Mouse (Mus musculus) left cerebral cortex, adult 18-20 months (tissue): ENCODE measurements around the gene Olfr314. TPM values are rescaled to one million over a fixed set of nuclear protein-coding genes. Genes with fewer than 3 reads are reported as not detected.
"Not testable (repeated sequence)": the region's sequence is repeated elsewhere in the genome, so short reads cannot be mapped to it uniquely, and the experiment has no call there.

ENCODE experiments used
- DNase-seq, 2 experiments: peaks; one replicate each; pipeline ENCODE4 v3.0.0; 2021 to 2022; ENCODE audit warnings: low spot score in 2 of 2, mixed read lengths in 1 of 2
- long read RNA-seq, 2 experiments: library from polyadenylated mRNA; stranded (forward); transcript quantifications; one replicate each; pipeline ENCODE4 v2.0.0; 2021
- total RNA-seq, 2 experiments: library from RNA; stranded (reverse); gene quantifications; 2 replicates each; pipeline ENCODE4 v1.2.3; 2021

Gene Olfr314
- total RNA-seq, result not detected
- long read RNA-seq, experiment 1, result 0 reads
- long read RNA-seq, experiment 2, result 0 reads

DNA sequence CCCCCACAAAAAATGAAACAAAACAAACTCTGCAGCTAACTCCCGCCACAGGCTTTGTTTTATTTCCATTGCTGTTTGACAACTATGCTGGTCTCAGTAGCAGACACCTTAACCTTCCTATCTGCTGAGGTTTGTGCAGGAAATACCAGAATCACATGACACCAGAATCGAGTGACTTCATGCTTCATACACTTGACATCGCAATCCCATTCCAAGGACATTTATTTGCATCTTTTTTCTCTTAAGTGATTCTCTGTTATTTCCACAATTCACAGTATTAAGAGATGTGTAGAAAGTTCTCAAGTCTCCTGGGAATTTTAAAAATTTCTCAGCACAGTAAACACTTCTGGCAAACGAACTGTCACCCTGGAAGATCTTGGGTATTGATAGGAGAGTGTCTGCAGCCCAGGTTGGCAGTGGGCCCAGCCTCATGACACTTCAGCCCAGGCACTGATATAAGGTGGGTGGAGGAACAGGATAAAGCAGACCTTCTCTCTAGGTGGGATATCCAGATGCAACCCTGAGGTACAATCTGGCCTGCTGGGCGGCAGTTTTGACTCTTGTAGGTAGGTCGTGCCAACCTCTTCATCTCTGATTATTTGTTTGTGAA is at the start of gene Olfr314:
Gene Olfr314, plus strand, starts transcription at position 473 of the 610 bp plus-strand sequence.
- DNase-seq, result no peak

DNA sequence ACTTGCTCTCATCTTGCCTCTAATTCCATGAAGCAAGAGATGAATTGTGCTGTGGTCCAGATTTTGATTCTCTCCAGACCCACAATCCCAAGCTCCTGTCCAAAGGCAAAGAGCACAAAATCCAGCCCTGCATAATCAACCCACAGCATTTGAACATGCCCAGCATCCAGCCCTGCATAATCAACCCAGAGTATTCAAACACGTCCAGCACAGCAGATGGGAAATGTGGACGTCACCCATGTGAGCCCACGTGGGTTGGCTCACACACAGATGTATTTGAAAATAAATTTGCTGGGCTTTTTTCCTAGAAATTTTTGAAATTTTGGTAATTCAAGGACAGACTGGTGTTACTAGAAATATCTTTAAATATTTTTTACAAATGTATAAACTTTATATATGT is 49.4 kb upstream of the Olfr314 start:
- peak; percentile 9 to 30 for DNase-seq

DNA sequence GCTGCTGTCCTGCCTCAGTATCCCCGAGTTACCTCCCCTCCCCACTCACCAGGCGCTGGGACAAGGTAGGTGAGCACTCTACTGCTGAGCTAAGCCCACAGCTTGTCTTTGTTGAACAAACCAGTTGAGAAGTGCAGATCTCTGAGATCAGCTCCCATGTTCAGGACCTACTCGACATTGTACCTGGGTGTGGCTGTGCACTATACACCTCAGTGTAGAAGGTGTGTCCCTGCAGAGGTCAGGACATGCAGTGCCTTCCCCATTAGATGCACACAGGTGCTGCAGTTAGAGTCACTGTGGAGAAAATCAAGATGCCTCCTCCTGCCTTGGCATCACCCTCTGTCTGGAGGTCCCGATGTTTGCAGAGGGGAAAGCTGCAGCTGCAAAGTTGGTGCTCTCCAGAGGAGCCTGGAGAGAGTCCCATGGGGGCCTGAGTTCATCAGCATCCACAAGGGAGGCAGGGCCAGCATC is 43.9 kb upstream of the Olfr314 start, which contains the start of gene Olfr317:
Gene Olfr317, minus strand, starts transcription at position 421 of the 471 bp plus-strand sequence.
- DNase-seq, result no peak

DNA sequence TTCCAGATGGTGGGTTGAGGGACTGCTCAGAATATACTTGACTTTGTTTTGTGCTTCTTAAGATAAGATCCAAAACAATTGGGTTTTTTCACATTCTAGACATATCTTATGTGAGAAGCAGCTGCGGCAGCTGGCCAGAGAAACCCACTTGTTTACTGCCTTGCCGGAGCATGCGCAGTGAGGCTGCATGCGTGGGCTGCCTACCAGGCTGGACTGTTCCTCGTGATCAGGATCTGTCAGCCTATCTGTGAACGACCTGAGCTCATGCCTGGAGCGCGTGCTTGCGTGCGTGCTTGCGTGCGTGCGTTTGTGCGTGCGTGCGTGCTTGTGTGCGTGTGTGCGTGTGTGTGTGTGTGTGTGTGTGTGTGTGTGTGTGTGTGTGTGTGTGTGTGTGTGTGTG is 31.7 kb upstream of the Olfr314 start:
- DNase-seq, result peak; percentile 39 to 70

DNA sequence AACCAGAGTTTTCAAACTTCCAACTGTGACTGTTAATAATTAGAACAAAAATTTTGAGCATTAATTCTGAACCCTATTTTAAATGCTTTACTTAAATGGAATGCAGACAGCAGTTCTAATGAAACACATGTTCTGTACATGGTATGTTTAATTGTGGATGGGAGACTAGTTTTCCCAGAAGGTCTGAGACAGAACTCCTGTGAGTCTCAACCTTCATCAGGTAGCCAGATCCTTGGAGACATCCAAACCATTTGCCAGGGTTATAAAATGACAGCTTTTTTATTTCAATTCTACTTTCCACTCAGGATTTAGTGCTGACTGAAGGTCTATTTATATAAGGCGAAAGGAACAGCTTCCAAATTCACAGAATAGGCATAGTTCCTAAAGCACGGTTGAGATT is 30.3 kb upstream of the Olfr314 start, which contains the start of gene Olfr316:
Gene Olfr316, plus strand, starts transcription at position 301 of the 400 bp plus-strand sequence.
- no peak for DNase-seq

DNA sequence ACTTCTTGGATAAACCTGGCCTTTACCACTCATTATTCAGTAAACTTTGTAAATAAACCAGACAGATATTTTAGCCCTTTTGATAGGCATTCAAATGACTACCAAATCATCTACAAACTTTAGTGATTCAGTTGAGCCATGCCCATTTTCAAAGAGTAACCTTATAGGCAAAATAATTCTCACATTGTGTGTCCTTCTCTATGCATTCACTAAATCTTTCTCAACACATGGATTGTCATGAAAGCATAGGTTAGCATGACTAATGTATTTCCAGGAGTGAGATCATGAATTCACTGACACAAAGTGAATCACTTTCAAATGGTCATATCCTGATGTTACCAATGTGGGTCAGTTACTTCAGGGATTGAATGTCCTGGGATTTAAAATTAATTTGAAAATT is 9.9 kb upstream of the Olfr314 start, which contains the start of gene Olfr315:
Gene Olfr315, plus strand, starts transcription at position 301 of the 400 bp plus-strand sequence.
- DNase-seq, result no peak

DNA sequence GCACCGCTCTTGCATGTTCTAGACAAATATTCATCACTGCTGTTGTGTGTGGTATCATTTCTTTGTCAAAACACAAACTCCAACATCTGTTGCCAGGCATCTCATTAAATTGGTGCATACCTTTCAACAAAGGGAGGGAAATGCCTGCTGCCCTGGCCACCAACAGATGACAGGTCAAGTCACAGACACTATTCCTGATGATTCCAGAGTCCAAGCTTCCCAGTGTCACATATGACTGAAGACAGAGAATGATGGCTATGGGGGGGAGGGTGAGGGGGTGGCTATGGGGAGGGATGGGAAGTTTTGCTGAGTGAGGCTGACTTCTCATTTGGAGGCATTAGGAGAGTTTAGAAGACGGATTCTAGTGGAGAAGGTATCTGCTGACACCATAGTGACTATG is 1.4 kb downstream of the Olfr314 start:
- no peak for DNase-seq

DNA sequence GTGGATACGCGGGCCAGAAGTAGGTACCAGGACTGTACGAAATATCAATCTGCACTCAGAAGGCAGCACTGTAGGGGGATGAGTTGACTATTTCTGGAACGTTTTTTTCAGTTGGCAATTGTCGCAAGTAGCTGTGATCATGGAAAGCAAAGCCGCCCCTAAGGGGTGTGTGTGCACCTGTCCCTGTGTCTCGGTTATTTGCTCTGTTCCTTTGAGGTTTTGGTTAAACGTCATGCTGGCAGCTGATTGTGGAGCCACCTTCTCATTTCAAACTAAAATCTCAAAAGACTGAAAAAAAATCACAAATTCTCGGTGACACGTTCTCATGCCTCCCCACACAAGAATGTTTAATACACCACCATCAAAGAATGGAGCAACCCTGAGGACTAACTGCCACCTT is 4.9 kb downstream of the Olfr314 start:
- no peak for DNase-seq

DNA sequence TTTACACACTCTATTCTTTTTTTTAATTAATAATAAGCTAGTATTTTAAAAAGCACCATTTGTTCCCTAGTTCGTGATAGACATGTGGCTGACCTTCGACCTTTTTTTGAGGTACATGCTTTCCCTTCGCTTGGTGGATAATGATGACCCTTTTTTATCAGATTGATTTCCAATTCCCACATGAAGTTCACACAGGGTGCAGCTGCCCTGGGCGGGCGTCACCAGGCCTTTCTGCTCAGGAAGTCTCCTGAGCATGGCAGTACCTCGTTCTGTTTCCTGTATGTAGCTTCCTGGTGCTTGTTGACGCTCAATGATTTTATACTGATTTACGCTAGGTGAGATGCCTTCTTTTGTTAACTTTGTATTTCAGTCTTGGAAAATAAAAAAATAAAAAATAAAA is 5.6 kb downstream of the Olfr314 start:
- no peak for DNase-seq

DNA sequence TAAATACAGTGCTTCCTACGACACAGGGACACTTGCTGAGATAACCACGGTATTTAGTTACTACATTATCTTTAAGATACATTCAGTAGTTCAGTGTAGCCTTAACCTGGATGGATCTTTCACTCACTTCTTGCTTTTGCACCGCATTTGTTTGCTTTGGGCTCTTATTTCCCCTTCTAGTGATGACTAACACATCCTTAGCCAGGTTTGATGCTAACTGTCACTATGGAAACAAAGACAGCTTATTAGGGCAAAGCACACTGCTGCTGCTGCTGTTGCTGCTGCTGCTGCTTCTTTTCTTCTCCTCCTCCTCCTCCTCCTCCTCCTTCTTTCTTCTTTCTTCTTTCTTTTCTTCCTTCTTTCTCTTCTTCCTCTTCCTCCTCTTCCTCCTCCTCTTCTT is 6.8 kb downstream of the Olfr314 start:
- DNase-seq, result no peak

DNA sequence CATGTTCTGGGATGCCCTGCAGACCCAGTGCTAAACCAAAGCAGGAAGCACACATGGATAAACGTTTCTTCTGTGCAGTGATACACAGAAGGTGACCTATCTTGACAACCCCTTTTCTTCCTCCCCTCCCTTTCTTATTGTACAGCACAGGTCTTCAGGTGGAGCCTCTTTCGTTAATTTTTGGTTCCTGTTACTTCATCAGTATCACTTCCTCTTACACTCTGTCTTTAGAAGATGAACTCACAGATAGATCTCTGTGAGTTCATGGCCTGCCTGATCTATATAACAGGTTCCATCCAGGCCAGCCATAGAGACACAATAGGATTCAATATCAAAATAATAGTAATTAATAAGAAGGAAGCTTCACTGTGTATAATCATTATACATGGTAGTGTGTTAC is 7.3 kb downstream of the Olfr314 start:
- DNase-seq, result no peak

DNA sequence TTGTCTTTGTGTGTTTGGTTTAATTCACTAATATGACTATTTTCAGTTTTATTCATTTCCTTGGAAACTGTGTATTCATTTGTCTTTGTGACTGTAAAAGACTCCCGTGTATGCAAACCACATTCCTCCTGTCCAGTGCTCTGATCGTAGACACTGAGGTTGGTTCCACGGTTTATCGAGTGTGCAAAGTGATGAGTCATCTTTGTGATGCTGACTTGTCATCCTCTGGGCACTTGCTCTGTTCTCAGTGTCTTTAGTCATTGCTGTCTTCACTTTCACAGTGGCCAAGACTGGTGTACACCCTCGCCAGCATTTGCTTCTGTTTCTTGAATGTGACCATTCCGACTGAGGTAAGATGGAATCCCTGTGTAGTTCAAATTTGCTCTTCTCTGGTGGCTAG is 7.9 kb downstream of the Olfr314 start:
- no peak for DNase-seq

DNA sequence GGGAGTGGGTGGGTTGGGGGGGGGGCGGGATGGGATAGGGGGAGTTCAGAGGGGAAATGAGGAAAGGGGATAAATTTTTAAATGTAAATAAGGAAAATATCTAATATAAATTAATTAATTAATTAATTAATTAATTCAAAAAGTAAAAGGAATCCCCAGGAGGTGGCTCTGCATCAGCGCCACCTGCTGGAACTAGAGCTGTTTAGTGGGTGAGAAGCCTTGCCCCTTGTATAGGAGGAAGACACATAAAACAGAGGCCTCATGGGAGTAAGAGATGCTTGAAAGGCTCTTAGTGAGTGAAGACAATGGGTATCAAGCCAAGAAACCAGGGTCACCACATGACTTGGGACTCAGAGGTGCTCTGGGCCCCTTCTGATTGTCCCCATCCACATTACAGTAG is 13.1 kb downstream of the Olfr314 start:
- no peak for DNase-seq

DNA sequence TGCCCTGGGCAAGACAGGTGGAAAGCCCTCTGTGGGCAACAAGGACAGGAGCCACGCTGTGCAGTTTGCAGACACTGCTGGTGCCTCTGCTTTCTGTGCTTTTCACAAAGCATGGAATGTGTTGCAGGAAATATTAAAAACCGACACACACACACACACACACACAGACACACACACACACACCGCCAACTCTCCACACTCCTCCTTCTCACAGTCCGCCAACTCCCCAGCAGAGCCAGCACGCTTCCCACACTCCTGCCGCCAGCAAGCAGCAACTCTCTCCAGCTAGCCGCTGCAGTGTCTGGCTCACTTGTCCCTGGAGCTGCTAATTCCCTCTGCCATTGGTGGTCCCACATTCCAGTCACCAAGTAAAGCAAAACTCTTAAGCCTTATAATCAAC is 14.1 kb downstream of the Olfr314 start:
- peak; percentile 68 to 81 for DNase-seq

DNA sequence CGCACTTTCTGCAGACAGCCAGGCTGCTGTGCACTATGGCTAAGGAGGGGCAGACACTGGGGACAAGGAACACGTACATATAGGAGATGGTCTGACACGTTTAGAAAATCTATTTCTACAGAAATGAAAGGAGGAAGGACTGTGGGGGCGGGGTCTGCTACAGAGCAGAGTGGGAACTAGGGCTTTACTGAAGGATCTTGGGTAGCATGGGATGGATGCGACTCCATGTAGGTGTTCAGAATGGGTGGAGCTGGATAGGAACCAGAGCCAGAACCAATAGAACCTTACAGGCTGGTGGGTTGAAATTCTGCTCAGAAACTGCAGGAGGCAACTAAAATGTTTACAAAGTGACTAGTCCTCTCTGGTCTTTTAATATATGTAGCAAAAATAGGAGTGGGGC is 17.0 kb downstream of the Olfr314 start:
- DNase-seq, result peak; percentile 30 to 54

DNA sequence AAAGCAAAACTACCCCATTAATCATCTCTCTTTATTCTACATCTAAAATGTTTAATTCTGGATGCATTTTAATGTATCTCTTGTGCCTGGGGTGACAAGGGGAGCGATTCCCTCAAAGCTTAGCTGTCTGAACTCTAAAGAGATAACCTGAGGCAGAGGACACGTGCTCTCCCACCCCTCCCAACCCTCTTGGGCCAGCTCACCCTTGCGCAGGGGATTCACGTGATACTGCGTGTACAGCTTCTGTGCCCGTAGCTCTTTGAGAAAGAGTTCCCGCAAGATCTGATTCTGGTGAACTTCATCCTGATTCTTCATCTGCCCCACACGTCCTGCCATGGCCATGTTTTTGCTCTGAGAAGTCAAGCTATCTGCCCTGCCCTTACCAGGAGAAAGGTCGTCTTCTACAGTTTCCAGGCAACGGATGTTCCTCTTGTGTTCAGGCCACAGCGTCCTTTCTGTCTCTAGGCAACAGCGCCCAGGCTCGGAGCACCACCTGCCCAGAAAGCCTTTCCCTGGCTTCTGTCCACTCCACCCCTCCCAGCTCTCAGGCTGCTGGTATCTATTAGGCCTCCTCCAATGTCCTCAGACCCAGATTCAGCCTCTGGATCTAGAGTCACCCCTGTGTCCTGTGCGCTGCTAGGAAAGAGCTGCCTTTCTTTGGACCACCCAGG is 18.9 kb downstream of the Olfr314 start, which contains the start of gene Fam183b:
Gene Fam183b, minus strand, starts transcription at position 403 of the 671 bp plus-strand sequence.
- no peak for DNase-seq

DNA sequence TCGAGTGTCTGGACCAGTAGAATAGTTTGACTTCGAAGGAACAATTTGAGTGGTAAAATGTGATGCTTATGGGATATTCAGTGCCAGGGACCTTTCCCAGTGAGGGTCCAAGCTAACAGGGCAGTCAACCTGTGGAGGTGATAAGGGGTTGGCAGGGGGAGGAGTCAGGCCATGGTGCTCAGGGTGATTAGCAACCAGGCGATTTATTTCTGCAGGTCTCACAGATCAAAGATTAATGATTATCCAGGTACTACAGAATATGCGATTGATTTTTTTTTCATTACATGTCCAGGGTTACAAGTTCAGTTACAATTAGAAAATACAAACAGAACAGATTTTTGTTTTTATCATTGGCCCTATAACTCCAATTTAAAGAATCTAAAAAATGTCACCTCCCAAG is 21.1 kb downstream of the Olfr314 start:
- no peak for DNase-seq

DNA sequence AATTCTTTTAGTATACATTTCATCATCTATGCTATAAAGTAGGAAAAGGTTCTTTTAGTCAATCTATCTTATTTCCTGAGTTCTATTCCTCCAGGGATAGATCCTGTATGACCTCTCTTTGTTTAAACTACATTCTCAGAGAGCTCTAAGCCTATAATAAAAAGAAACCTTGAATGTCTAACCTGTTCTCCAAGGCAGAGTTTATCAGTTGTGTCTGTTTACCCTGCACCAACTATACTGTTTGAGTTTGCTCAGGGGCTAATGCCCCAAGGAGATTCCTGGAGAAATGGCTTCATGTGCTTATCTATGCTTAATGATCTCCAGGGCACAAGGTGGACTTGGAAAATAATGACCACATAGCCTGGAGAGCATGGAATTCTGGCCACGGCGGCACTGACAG is 21.6 kb downstream of the Olfr314 start:
- DNase-seq, result no peak

DNA sequence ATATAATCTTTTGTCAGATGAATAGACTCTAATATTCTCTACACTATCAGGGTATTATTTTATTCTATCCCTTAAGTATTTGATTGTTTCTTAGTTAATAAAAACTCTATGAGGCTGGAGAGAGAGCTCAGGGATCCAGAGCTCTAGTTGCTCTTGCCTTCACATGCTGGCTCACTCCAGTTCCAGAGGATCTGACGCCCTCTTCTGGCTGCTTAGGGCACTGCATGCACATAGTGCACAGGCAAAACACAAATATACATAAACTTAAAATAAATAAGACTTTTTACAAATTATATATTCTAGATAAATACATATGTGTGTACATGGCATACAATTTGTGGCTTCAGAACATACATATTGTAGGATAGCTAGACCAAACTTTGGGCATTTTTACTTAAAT is 29.2 kb downstream of the Olfr314 start:
- no peak for DNase-seq

DNA sequence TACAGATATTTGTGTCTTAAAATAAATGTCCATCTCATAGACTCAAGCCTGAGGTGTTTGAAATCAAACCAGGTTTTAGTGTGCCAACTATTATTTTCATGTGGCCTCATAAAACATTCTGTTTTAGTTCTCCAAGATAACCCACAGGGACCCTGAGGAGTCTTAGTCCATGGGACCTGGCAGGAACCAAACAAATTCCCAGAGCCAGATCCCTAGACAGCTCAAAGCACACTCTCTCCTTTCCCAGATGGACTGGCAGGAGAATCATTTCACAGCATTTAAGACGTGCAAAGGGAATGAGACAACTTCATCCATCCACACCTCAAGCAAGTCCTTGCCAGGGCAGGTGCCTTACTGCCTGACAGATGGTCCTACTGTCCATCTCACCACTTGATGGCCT is 31.9 kb downstream of the Olfr314 start, which contains the start of gene Olfr313:
Gene Olfr313, plus strand, starts transcription at position 301 of the 400 bp plus-strand sequence.
- not testable (repeated sequence) for DNase-seq

DNA sequence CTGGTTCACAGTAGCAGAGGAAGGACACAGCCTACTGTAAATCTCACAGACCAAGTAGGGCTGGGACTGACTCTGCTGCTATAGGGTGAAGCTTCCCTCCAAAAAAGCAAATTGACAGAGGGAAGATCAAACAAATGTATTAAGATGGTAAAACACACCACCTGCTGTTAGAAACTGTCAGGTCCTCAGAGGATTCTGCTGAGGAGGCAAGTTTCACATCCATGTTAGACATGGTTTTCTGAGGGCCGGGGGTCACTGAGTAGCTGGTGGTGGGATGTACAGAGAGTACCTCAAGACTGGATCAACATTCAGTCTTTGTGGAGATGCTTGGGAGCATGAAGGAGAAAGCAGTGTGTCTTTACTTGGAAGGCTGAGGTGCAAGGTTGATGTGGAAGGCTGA is 32.9 kb downstream of the Olfr314 start:
- DNase-seq, result no peak

DNA sequence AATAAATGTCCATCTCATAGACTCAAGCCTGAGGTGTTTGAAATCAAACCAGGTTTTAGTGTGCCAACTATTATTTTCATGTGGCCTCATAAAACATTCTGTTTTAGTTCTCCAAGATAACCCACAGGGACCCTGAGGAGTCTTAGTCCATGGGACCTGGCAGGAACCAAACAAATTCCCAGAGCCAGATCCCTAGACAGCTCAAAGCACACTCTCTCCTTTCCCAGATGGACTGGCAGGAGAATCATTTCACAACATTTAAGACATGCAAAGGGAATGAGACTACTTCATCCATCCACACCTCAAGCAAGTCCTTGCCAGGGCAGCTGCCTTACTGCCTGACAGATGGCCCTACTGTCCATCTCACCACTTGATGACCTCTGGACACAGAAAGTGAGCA is 46.2 kb downstream of the Olfr314 start, which contains the start of gene Olfr312:
Gene Olfr312, plus strand, starts transcription at position 301 of the 400 bp plus-strand sequence.
- not testable (repeated sequence) for DNase-seq
